Mouse (Mus musculus): ENCODE data around the gene Uvrag. TPM values are rescaled to one million over a fixed set of nuclear protein-coding genes. Genes with fewer than 3 reads are reported as not detected.

Uvrag gene
- total and polyA plus RNA-seq, 3 experiments = 15.0 to 19.5 TPM; not detected in 1

DNA sequence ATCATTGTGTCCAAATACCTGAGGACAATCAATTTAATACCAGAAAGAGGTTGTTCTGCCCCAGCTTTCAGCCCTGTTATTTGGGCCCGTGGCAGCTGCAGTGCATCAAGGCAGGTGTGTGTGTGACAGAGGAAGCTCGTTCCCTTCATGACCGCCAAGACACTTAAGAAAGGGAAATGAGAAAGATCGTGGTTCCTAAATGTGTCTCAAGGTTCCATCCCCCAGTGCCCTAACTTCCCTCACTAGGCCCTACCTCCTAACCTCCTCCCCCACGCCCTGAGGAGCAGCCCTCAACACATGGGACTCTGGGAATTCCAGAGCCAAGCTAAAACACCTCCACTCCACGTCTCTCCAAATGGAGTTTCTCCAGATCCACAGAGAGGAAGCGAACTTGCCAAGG, 6.0 kb upstream of the Uvrag start:
- no peaks in the 10 kb centered on the region for H3K9me3 ChIP-seq (replicated peaks; ENCODE audit: insufficient read depth, low read length)
- no peak overlapping the region for H3K4me3 ChIP-seq (ENCODE audit: control insufficient read depth in 1 of 2, insufficient read depth in 1 of 2, low read depth in 2 of 2, low read length in 2 of 2)
- H3K9ac ChIP-seq (ENCODE audit: control insufficient read depth, low read depth, low read length, poor library complexity, severe bottlenecking) = no peak overlapping the region
- H3K27me3 ChIP-seq (ENCODE audit: control insufficient read depth in 1 of 2, insufficient read depth in 2 of 2, low read length in 2 of 2) = no peaks in the 10 kb centered on the region
- no peak for DNase-seq (ENCODE audit: low read depth, low spot score)
- H3K36me3 ChIP-seq (ENCODE audit: control insufficient read depth in 1 of 2, insufficient read depth in 2 of 2, low read length in 2 of 2) = no peaks in the 10 kb centered on the region
- no peak for TF ChIP-seq MAX (IDR thresholded peaks at IDR 0.05; ENCODE audit: low read length)
- TF ChIP-seq POLR2AphosphoS5 (IDR thresholded peaks at IDR 0.05; ENCODE audit: borderline replicate concordance, low read depth, low read length) = no peak
- TF ChIP-seq GABPA (IDR thresholded peaks at IDR 0.05; ENCODE audit: low read depth, low read length) = no peak
- TF ChIP-seq MAFK (IDR thresholded peaks at IDR 0.05; ENCODE audit: borderline replicate concordance, low read depth, low read length) = no peak
- TF ChIP-seq POLR2A (IDR thresholded peaks at IDR 0.05; ENCODE audit: control insufficient read depth in 1 of 2, insufficient read depth in 1 of 2, low read depth in 1 of 2, low read length in 2 of 2, poor library complexity in 1 of 2) = no peak
- TF ChIP-seq POLR2AphosphoS2 (IDR thresholded peaks at IDR 0.05; ENCODE audit: low read length) = no peak
- TF ChIP-seq MAZ (IDR thresholded peaks at IDR 0.05; ENCODE audit: low read depth, low read length) = no peak
- TF ChIP-seq NRF1 (IDR thresholded peaks at IDR 0.05; ENCODE audit: insufficient read depth, low read depth, low read length, poor library complexity, severe bottlenecking) = no peak
- no peak for TF ChIP-seq TAL1 (IDR thresholded peaks at IDR 0.05; ENCODE audit: low read length)
- TF ChIP-seq MEF2A (IDR thresholded peaks at IDR 0.05; ENCODE audit: extremely low read depth, insufficient replicate concordance, low read depth, low read length, poor library complexity, severe bottlenecking) = no peak
- TF ChIP-seq ZKSCAN1 (IDR thresholded peaks at IDR 0.05; ENCODE audit: low read depth, low read length) = no peak
- no peak for TF ChIP-seq ZMIZ1 (IDR thresholded peaks at IDR 0.05; ENCODE audit: low read depth, low read length)
- no peaks in the 10 kb centered on the region for H3K4me1 ChIP-seq (ENCODE audit: control insufficient read depth in 1 of 2, insufficient read depth in 2 of 2, low read length in 2 of 2)
- H3K27ac ChIP-seq (ENCODE audit: control insufficient read depth, low read depth, low read length) = no peak overlapping the region
- no peaks in the 10 kb centered on the region for H3K79me2 ChIP-seq (ENCODE audit: control insufficient read depth, insufficient read depth, low read length, poor library complexity)

DNA sequence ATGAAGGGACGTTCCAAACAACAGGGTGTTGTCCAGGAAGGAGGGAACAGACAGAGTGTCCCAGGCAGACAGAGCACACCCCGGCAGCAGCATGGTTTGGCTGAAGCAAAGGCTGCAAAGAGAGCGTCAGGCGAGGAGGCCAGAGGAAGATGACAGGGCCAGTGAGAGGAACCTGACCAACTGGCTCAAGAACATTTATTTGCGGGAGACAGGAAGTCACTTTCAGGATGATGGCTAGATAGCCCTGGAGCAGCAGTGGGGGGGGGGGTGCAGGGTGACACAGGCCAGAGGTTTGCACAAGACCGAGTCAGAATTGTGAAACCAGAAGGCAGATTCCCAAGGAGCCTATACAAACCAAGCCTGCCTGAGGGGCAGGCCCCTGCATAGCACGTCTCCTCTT, 5.1 kb upstream of the Uvrag start:
- Histone ChIP-seq H3K27ac (ENCODE audit: control insufficient read depth, low read depth, low read length) (no peak overlapping the region), H3K27me3 (ENCODE audit: control insufficient read depth in 1 of 2, insufficient read depth in 2 of 2, low read length in 2 of 2) (no peaks in the 10 kb centered on the region), H3K9me3 (replicated peaks; ENCODE audit: insufficient read depth, low read length) (no peaks in the 10 kb centered on the region), H3K4me1 (ENCODE audit: control insufficient read depth in 1 of 2, insufficient read depth in 2 of 2, low read length in 2 of 2) (no peaks in the 10 kb centered on the region), H3K9ac (ENCODE audit: control insufficient read depth, low read depth, low read length, poor library complexity, severe bottlenecking) (no peak overlapping the region), H3K79me2 (ENCODE audit: control insufficient read depth, insufficient read depth, low read length, poor library complexity) (no peaks in the 10 kb centered on the region), H3K36me3 (ENCODE audit: control insufficient read depth in 1 of 2, insufficient read depth in 2 of 2, low read length in 2 of 2) (no peaks in the 10 kb centered on the region), H3K4me3 (ENCODE audit: control insufficient read depth in 1 of 2, insufficient read depth in 1 of 2, low read depth in 2 of 2, low read length in 2 of 2) (no peak overlapping the region)
- TF ChIP-seq UBTF (IDR thresholded peaks at IDR 0.05; ENCODE audit: borderline replicate concordance, insufficient read depth, low read depth, low read length) = no peak
- no peak for DNase-seq (ENCODE audit: low read depth, low spot score)

DNA sequence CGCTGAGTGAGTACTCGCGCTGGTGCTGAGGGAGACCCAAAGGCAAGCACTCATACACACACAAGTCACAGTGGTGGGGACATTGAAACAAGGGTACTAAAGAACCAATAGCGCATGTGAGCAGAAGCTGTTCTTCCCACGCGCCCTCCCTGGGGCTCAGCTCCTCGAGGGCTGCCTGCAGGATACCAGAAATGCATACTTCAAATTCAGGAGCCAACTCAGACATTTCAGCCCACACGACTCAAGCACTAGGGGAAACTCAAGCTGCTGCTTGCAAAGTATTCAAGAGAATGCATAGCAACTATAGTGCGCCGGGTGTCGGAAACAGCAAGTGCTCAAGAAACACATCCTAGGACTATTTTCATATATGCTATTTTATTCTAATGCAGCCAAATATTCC, 3.7 kb upstream of the Uvrag start:
- Histone ChIP-seq H3K4me1 (ENCODE audit: control insufficient read depth in 1 of 2, insufficient read depth in 2 of 2, low read length in 2 of 2) (no peaks in the 10 kb centered on the region), H3K4me3 (ENCODE audit: control insufficient read depth in 1 of 2, insufficient read depth in 1 of 2, low read depth in 2 of 2, low read length in 2 of 2) (no peak overlapping the region), H3K9ac (ENCODE audit: control insufficient read depth, low read depth, low read length, poor library complexity, severe bottlenecking) (no peak overlapping the region), H3K27me3 (ENCODE audit: control insufficient read depth in 1 of 2, insufficient read depth in 2 of 2, low read length in 2 of 2) (no peaks in the 10 kb centered on the region), H3K79me2 (ENCODE audit: control insufficient read depth, insufficient read depth, low read length, poor library complexity) (peaks cover 11% of the 10 kb centered on the region), H3K9me3 (replicated peaks; ENCODE audit: insufficient read depth, low read length) (no peaks in the 10 kb centered on the region), H3K36me3 (ENCODE audit: control insufficient read depth in 1 of 2, insufficient read depth in 2 of 2, low read length in 2 of 2) (no peaks in the 10 kb centered on the region), H3K27ac (ENCODE audit: control insufficient read depth, low read depth, low read length) (no peak overlapping the region)
- TF ChIP-seq ZNF384 (IDR thresholded peaks at IDR 0.05; ENCODE audit: low read depth, low read length) (no peak), KAT2A (conservative IDR thresholded peaks at IDR 0.05; ENCODE audit: low read depth, low read length) (no peak), ZMIZ1 (IDR thresholded peaks at IDR 0.05; ENCODE audit: low read depth, low read length) (no peak), TAL1 (IDR thresholded peaks at IDR 0.05; ENCODE audit: low read length) (no peak), ZC3H11A (IDR thresholded peaks at IDR 0.05; ENCODE audit: low read depth, low read length) (no peak), CHD2 (IDR thresholded peaks at IDR 0.05; ENCODE audit: low read length) (no peak), POLR2A (IDR thresholded peaks at IDR 0.05; ENCODE audit: control insufficient read depth in 1 of 2, insufficient read depth in 1 of 2, low read depth in 1 of 2, low read length in 2 of 2, poor library complexity in 1 of 2) (no peak), MYC (IDR thresholded peaks at IDR 0.05; ENCODE audit: low read depth, low read length) (no peak), TBP (IDR thresholded peaks at IDR 0.05; ENCODE audit: low read depth, low read length) (no peak), POLR2AphosphoS5 (IDR thresholded peaks at IDR 0.05; ENCODE audit: borderline replicate concordance, low read depth, low read length) (no peak), USF2 (IDR thresholded peaks at IDR 0.05; ENCODE audit: borderline replicate concordance in 1 of 2, insufficient read depth in 1 of 2, low read depth in 1 of 2, low read length in 2 of 2) (no peak), NELFE (IDR thresholded peaks at IDR 0.05; ENCODE audit: low read depth, low read length) (no peak), SMC3 (IDR thresholded peaks at IDR 0.05; ENCODE audit: low read depth, low read length) (no peak), MAZ (IDR thresholded peaks at IDR 0.05; ENCODE audit: low read depth, low read length) (no peak), ETS1 (IDR thresholded peaks at IDR 0.05; ENCODE audit: low read depth, low read length) (no peak)
- DNase-seq (ENCODE audit: low read depth, low spot score) = no peak
